Mouse (Mus musculus): Measurements from ENCODE around the gene Spaca4.

Spaca4 gene

GRCm38 (mm10) chr7:45726419-45726818, 806 bp upstream of the Spaca4 start:
- no peak for DNase-seq

- no peak for DNase-seq
Observed at GRCm38 (mm10) chr7:45725151-45725550, 462 bp downstream of the Spaca4 start.

GRCm38 (mm10) chr7:45723781-45724180, 1.8 kb downstream of the Spaca4 start:
- DNase-seq: no peak

- DNase-seq: no peak
Observed at GRCm38 (mm10) chr7:45723301-45723700, 2.3 kb downstream of the Spaca4 start.

GRCm38 (mm10) chr7:45722348-45722713, 3.3 kb downstream of the Spaca4 start:
- DNase-seq: peak in 1 of 2 experiments; percentile 39

GRCm38 (mm10) chr7:45721642-45722347, 3.8 kb downstream of the Spaca4 start:
- DNase-seq: no peak

GRCm38 (mm10) chr7:45721234-45721571, 4.4 kb downstream of the Spaca4 start:
- no peak for DNase-seq

- peak in 1 of 2 experiments; percentile 32 for DNase-seq
Observed at GRCm38 (mm10) chr7:45720413-45721233, 5.0 kb downstream of the Spaca4 start, which contains the start of gene Fam83e. Gene Fam83e, plus strand, starts transcription at chr7:45721212.

- no peak for DNase-seq
Observed at GRCm38 (mm10) chr7:45719738-45720412, 5.7 kb downstream of the Spaca4 start.

GRCm38 (mm10) chr7:45719180-45719579, 6.4 kb downstream of the Spaca4 start:
- no peak for DNase-seq

GRCm38 (mm10) chr7:45718331-45718730, 7.3 kb downstream of the Spaca4 start:
- no peak for DNase-seq

GRCm38 (mm10) chr7:45717918-45718297, 7.7 kb downstream of the Spaca4 start, which contains the start of gene Sphk2:
Gene Sphk2, minus strand, starts transcription at chr7:45718002.
- peak; percentile 99 to 100 for DNase-seq

GRCm38 (mm10) chr7:45716952-45717917, 8.4 kb downstream of the Spaca4 start:
- DNase-seq: no peak

GRCm38 (mm10) chr7:45716460-45716857, 9.2 kb downstream of the Spaca4 start:
- DNase-seq: no peak

GRCm38 (mm10) chr7:45715741-45716459, 9.7 kb downstream of the Spaca4 start:
- no peak for DNase-seq

- peak; percentile 98 to 99 for DNase-seq
Observed at GRCm38 (mm10) chr7:45715090-45715708, 10.4 kb downstream of the Spaca4 start, which contains the start of gene Rpl18. Gene Rpl18, plus strand, starts transcription at chr7:45715457.

GRCm38 (mm10) chr7:45714630-45715089, 11.0 kb downstream of the Spaca4 start:
- no peak for DNase-seq

- DNase-seq: no peak
Observed at GRCm38 (mm10) chr7:45713881-45714520, 11.6 kb downstream of the Spaca4 start.

GRCm38 (mm10) chr7:45713396-45713795, 12.2 kb downstream of the Spaca4 start:
- DNase-seq: no peak

- peak; percentile 54 to 67 for DNase-seq
Observed at GRCm38 (mm10) chr7:45712022-45712757, 13.4 kb downstream of the Spaca4 start.

Data from kidney, postnatal 4 days (tissue).